Mouse (Mus musculus): ENCODE results near the gene Sae1.

DNA sequence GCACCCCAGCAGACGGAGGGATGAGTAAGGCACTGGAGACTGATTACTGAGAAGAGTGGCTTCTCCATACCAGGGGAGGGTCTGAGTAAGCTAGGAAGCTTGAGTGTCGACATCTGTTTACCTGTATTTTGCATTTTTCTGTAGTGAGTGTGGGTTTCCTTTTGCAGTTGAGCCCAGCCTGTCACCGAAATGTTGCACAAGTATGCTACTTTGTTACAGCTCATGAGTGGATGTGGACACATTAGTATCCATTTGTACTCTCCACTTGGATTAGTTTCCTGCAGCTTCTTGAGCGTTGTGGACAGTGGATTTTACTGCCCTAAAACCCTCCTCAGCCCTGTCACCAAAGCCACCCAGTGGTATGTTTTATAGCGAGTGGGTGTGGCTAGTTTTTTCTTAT is 31.1 kb upstream of the Sae1 start:
- no peak for TF ChIP-seq CTCF (IDR thresholded peaks at IDR 0.05; ENCODE audit: insufficient read depth, low read length)
- TF ChIP-seq POLR2A (IDR thresholded peaks at IDR 0.05; ENCODE audit: borderline replicate concordance, extremely low read depth, low read depth, low read length) = no peak

Measured in lung, adult 2 months (tissue).